Mouse (Mus musculus): Measurements from ENCODE around the gene Tbx15. TPM values are rescaled to one million over a fixed set of nuclear protein-coding genes. Genes with fewer than 3 reads are reported as not detected.

The Tbx15 gene
- total RNA-seq, 4 experiments from 2014 or later = 147 to 173 (median 156) TPM

GRCm38 (mm10) chr3:99248831-99249550 lies 8.8 kb downstream of the Tbx15 start:
- no peak for DNase-seq (ENCODE audit: low spot score in 2 of 2)

- DNase-seq (ENCODE audit: low spot score in 2 of 2) = no peak
Measured at GRCm38 (mm10) chr3:99249551-99249870, 9.3 kb downstream of the Tbx15 start.

GRCm38 (mm10) chr3:99249906-99250305 lies 9.7 kb downstream of the Tbx15 start:
- no peak for DNase-seq (ENCODE audit: low spot score in 2 of 2)

GRCm38 (mm10) chr3:99251271-99252165 lies 11.3 kb downstream of the Tbx15 start:
- DNase-seq (ENCODE audit: low spot score in 2 of 2) = no peak

- DNase-seq (ENCODE audit: low spot score in 2 of 2) = no peak
Measured at GRCm38 (mm10) chr3:99252461-99253091, 12.4 kb downstream of the Tbx15 start.

- DNase-seq (ENCODE audit: low spot score in 2 of 2) = peak; percentile 72 to 78
Measured at GRCm38 (mm10) chr3:99253092-99253488, 12.9 kb downstream of the Tbx15 start.

- peak; percentile 64 to 80 for DNase-seq (ENCODE audit: low spot score in 2 of 2)
Measured at GRCm38 (mm10) chr3:99253497-99254451, 13.6 kb downstream of the Tbx15 start.

- peak; percentile 46 to 64 for DNase-seq (ENCODE audit: low spot score in 2 of 2)
Measured at GRCm38 (mm10) chr3:99254559-99255151, 14.5 kb downstream of the Tbx15 start.

GRCm38 (mm10) chr3:99255411-99256365 lies 15.5 kb downstream of the Tbx15 start:
- DNase-seq (ENCODE audit: low spot score in 2 of 2) = no peak

GRCm38 (mm10) chr3:99256366-99256750 lies 16.2 kb downstream of the Tbx15 start:
- DNase-seq (ENCODE audit: low spot score in 2 of 2) = no peak

- no peak for DNase-seq (ENCODE audit: low spot score in 2 of 2)
Measured at GRCm38 (mm10) chr3:99256766-99257165, 16.6 kb downstream of the Tbx15 start.

- DNase-seq (ENCODE audit: low spot score in 2 of 2) = no peak
Measured at GRCm38 (mm10) chr3:99257586-99258577, 17.7 kb downstream of the Tbx15 start.

- no peak for DNase-seq (ENCODE audit: low spot score in 2 of 2)
Measured at GRCm38 (mm10) chr3:99259741-99260270, 19.6 kb downstream of the Tbx15 start.

- no peak for DNase-seq (ENCODE audit: low spot score in 2 of 2)
Measured at GRCm38 (mm10) chr3:99260395-99260794, 20.2 kb downstream of the Tbx15 start.

GRCm38 (mm10) chr3:99261371-99261791 lies 21.2 kb downstream of the Tbx15 start:
- no peak for DNase-seq (ENCODE audit: low spot score in 2 of 2)

- DNase-seq (ENCODE audit: low spot score in 2 of 2) = no peak
Measured at GRCm38 (mm10) chr3:99261986-99262385, 21.8 kb downstream of the Tbx15 start.

GRCm38 (mm10) chr3:99263471-99263903 lies 23.3 kb downstream of the Tbx15 start:
- no peak for DNase-seq (ENCODE audit: low spot score in 2 of 2)

GRCm38 (mm10) chr3:99264695-99265094 lies 24.5 kb downstream of the Tbx15 start:
- no peak for DNase-seq (ENCODE audit: low spot score in 2 of 2)
